Mouse (Mus musculus) myocyte (in vitro differentiated cells): ENCODE data around the gene Slc25a40. TPM values are rescaled to one million over a fixed set of nuclear protein-coding genes. Genes with fewer than 3 reads are reported as not detected.

Experiments used
- H3K27me3 ChIP-seq: one replicate; pipeline ENCODE4 v1.6.1; 2011; ENCODE audit not compliant: control insufficient read depth, insufficient read depth, insufficient read length
- H3K36me3 ChIP-seq: one replicate; pipeline ENCODE4 v1.6.1; 2011; ENCODE audit not compliant: control insufficient read depth, insufficient read depth
- H3K4me2 ChIP-seq: one replicate; pipeline ENCODE4 v1.6.1; 2011; ENCODE audit warnings: low read depth, control low read depth
- H3K4me3 ChIP-seq: one replicate; pipeline ENCODE4 v1.5.1; 2011; ENCODE audit warnings: mild to moderate bottlenecking, control low read depth, moderate library complexity
- H3K79me2 ChIP-seq: one replicate; pipeline ENCODE4 v1.6.1; 2011; ENCODE audit not compliant: control insufficient read depth, insufficient read depth
- H3ac ChIP-seq: one replicate; pipeline ENCODE4 v1.6.1; 2011; ENCODE audit not compliant: control insufficient read depth, insufficient read length
- CEBPB ChIP-seq: IDR thresholded peaks from 2 replicates; pipeline ENCODE4 v1.6.1; 2011; ENCODE audit warnings: mild to moderate bottlenecking, moderate library complexity; ENCODE audit not compliant: poor library complexity, insufficient read depth, severe bottlenecking
- E2F4 ChIP-seq: IDR thresholded peaks from one replicate; pipeline ENCODE4 v1.6.1; 2011; ENCODE audit warnings: mild to moderate bottlenecking, control low read depth, moderate library complexity; ENCODE audit not compliant: insufficient read depth
- MAX ChIP-seq: IDR thresholded peaks from one replicate; pipeline ENCODE4 v1.6.1; 2011; ENCODE audit warnings: low read depth, mild to moderate bottlenecking, control low read depth
- MYOD1 ChIP-seq, 3 experiments: IDR thresholded peaks; one replicate each; pipeline ENCODE4 v1.6.1; 2011; ENCODE audit warnings: control low read depth in 2 of 3, low read depth in 2 of 3, mild to moderate bottlenecking in 2 of 3, moderate library complexity in 1 of 3; ENCODE audit not compliant: insufficient read length in 2 of 3, control insufficient read depth in 1 of 3
- MYOG ChIP-seq, 3 experiments: IDR thresholded peaks; one replicate each; pipeline ENCODE4 v1.6.1; 2011; ENCODE audit warnings: control low read depth in 2 of 3, low read depth in 2 of 3, mild to moderate bottlenecking in 2 of 3; ENCODE audit not compliant: insufficient read length in 2 of 3, control insufficient read depth in 1 of 3, insufficient read depth in 1 of 3
- POLR2A ChIP-seq: IDR thresholded peaks from one replicate; pipeline ENCODE4 v1.6.1; 2011; ENCODE audit warnings: low read depth, mild to moderate bottlenecking, control low read depth, moderate library complexity; ENCODE audit not compliant: insufficient read length
- POLR2AphosphoS2 ChIP-seq: IDR thresholded peaks from one replicate; pipeline ENCODE4 v1.6.1; 2011; ENCODE audit warnings: low read depth, control low read depth; ENCODE audit not compliant: insufficient read length
- REST ChIP-seq: IDR thresholded peaks from one replicate; pipeline ENCODE4 v1.6.1; 2011; ENCODE audit warnings: mild to moderate bottlenecking, control low read depth, moderate library complexity; ENCODE audit not compliant: insufficient read depth, insufficient read length
- SRF ChIP-seq: IDR thresholded peaks from one replicate; pipeline ENCODE4 v1.6.1; 2011; ENCODE audit warnings: low read depth; ENCODE audit not compliant: control insufficient read depth, insufficient read length
- TCF12 ChIP-seq: IDR thresholded peaks from one replicate; pipeline ENCODE4 v1.6.1; 2011; ENCODE audit warnings: mild to moderate bottlenecking, control low read depth; ENCODE audit not compliant: poor library complexity, insufficient read depth, severe bottlenecking
- TCF3 ChIP-seq: IDR thresholded peaks from one replicate; pipeline ENCODE4 v1.6.1; 2011; ENCODE audit warnings: low read depth, control low read depth; ENCODE audit not compliant: insufficient read length
- USF1 ChIP-seq: IDR thresholded peaks from one replicate; pipeline ENCODE4 v1.6.1; 2011; ENCODE audit warnings: low read depth, mild to moderate bottlenecking, control low read depth, moderate library complexity
- polyA plus RNA-seq: library from polyadenylated mRNA; unstranded; fragments of >200 nt; fragmentation: generic; extraction: Trizol; gene quantifications from one replicate; pipeline ENCODE4 v1.2.1, GENCODE M21; 2012; ENCODE audit warnings: missing spikeins

Slc25a40 gene
- polyA plus RNA-seq, 1 experiment: 4.5 TPM

DNA sequence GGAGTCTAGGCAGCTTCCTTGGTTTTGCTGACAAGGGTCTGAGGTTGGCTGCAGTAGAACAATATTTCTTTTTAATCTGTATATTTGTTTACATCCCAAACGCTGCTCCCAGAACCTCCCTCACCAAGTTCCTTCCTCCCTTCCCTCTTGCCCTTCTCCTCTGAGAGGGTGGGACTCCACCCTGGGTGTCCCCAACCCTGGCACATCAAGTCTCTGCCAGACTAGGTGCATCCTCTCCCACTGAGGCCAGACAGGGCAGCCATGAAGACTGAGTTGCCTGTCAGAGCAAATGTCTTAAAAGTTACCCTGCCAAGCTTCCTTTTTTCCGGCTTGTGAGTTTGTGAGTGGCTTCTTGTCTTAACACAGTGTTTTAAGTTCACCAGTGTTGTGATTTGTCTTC lies 16.4 kb downstream of the Slc25a40 start:
- Histone ChIP-seq H3K79me2 (no peaks in the 10 kb centered on the region), H3K4me3 (no peak overlapping the region), H3K4me2 (no peak overlapping the region), H3K27me3 (no peaks in the 10 kb centered on the region), H3K36me3 (peaks cover 11% of the 10 kb centered on the region), H3ac (no peak overlapping the region)
- no peak for TF ChIP-seq E2F4
- no peak for TF ChIP-seq USF1
- no peak for TF ChIP-seq MYOD1 (IDR thresholded peaks at IDR 0.05; ENCODE audit: control insufficient read depth in 1 of 3, insufficient read length in 2 of 3, low read depth in 2 of 3)
- no peak for TF ChIP-seq TCF12
- TF ChIP-seq TCF3: no peak
- no peak for TF ChIP-seq POLR2AphosphoS2
- no peak for TF ChIP-seq CEBPB

DNA sequence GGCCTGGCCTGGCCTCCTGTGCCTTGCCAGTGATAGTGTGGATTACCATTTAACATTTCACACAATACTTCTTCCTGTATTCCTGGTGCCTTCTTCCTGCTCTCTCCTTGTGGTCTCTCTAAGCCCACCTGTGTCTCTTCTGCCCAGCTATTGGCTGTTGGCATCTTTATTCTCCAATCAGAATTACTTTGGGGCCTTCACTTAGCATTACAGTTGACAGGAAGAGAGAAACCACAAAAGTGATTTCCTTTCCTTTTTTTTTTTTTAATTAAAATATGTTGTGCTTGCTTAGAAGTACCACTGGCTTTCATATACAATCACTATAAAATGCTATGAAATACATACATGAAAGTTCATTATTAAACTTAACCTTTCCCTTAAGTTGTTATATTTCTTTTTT lies 32.9 kb downstream of the Slc25a40 start:
- no peak overlapping the region for H3ac ChIP-seq
- no peaks in the 10 kb centered on the region for H3K79me2 ChIP-seq
- TF ChIP-seq MYOD1 (IDR thresholded peaks at IDR 0.05; ENCODE audit: control insufficient read depth in 1 of 3, insufficient read length in 2 of 3, low read depth in 2 of 3) (no peak), POLR2AphosphoS2 (no peak), MAX (no peak), TCF12 (no peak), MYOG (IDR thresholded peaks at IDR 0.05; ENCODE audit: control insufficient read depth in 1 of 3, insufficient read depth in 1 of 3, insufficient read length in 2 of 3, low read depth in 2 of 3) (no peak), REST (no peak), POLR2A (no peak), CEBPB (no peak), E2F4 (no peak), SRF (no peak)
- no peaks in the 10 kb centered on the region for H3K27me3 ChIP-seq
- no peaks in the 10 kb centered on the region for H3K36me3 ChIP-seq
- no peak overlapping the region for H3K4me2 ChIP-seq
- H3K4me3 ChIP-seq: no peak overlapping the region

DNA sequence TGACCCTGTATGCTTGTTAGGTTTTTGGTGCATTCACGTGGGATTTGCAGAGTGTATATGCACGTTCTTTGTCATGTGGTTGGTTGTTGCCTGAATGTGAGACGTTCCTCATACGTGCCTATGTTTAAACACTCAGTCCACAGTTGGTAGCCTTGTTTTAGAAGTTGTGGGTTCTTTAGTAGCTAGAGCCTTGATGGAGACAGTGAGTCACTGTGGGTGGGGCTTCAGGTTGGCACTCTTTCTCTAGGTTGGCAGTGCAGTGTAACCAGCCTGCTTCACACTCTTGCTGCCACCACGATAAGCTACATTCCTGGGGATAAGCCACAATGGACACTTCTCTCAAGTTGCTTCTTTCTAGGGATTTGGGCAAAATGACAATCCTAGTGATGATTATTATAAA lies 33.9 kb downstream of the Slc25a40 start:
- no peaks in the 10 kb centered on the region for H3K27me3 ChIP-seq
- no peaks in the 10 kb centered on the region for H3K79me2 ChIP-seq
- H3K36me3 ChIP-seq: no peaks in the 10 kb centered on the region
- no peak overlapping the region for H3K4me2 ChIP-seq
- no peak overlapping the region for H3K4me3 ChIP-seq
- TF ChIP-seq MAX (no peak), POLR2A (no peak), CEBPB (no peak), TCF3 (no peak), POLR2AphosphoS2 (no peak), MYOG (IDR thresholded peaks at IDR 0.05; ENCODE audit: control insufficient read depth in 1 of 3, insufficient read depth in 1 of 3, insufficient read length in 2 of 3, low read depth in 2 of 3) (no peak), MYOD1 (IDR thresholded peaks at IDR 0.05; ENCODE audit: control insufficient read depth in 1 of 3, insufficient read length in 2 of 3, low read depth in 2 of 3) (no peak), SRF (no peak), REST (no peak), USF1 (no peak), TCF12 (no peak), E2F4 (no peak)
- no peak overlapping the region for H3ac ChIP-seq

GRCm38 (mm10) chr5:8487989-8488700 lies 65.5 kb downstream of the Slc25a40 start:
- Histone ChIP-seq H3K4me2 (no peak overlapping the region), H3ac (no peak overlapping the region), H3K27me3 (no peaks in the 10 kb centered on the region), H3K36me3 (no peaks in the 10 kb centered on the region), H3K79me2 (no peaks in the 10 kb centered on the region), H3K4me3 (no peak overlapping the region)
- no peak for TF ChIP-seq MYOG (IDR thresholded peaks at IDR 0.05; ENCODE audit: control insufficient read depth in 1 of 3, insufficient read depth in 1 of 3, insufficient read length in 2 of 3, low read depth in 2 of 3)
- TF ChIP-seq POLR2A: no peak
- TF ChIP-seq USF1: no peak
- TF ChIP-seq TCF12: no peak
- TF ChIP-seq E2F4: no peak
- no peak for TF ChIP-seq CEBPB
- no peak for TF ChIP-seq REST
- TF ChIP-seq SRF: no peak
- no peak for TF ChIP-seq POLR2AphosphoS2
- TF ChIP-seq TCF3: no peak
- TF ChIP-seq MYOD1 (IDR thresholded peaks at IDR 0.05; ENCODE audit: control insufficient read depth in 1 of 3, insufficient read length in 2 of 3, low read depth in 2 of 3): no peak
- TF ChIP-seq MAX: no peak

DNA sequence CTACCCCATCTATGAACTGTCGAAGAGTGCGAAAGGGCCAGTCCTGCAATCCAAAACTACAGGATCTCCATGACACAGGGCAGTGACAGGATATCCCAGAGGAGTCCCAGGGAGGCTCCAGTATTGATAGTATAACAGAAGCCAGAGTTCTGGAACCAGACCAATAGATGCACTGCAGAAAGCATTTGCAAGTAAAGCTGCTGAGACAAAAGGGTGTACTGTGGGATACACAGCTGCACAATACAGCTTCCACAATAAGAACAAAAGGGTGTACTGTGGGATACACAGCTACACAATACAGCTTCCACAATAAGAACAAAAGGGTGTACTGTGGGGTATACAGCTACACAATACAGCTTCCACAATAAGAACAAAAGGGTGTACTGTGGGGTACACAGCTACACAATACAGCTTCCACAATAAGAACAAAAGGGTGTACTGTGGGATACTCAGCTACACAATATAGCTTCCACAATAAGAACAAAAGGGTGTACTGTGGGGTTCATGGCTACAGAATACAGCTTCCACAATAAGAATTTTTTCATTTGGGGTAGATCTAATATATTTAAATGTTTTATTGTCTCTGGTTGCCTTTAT lies 66.1 kb downstream of the Slc25a40 start:
- no peak for TF ChIP-seq POLR2AphosphoS2
- no peak for TF ChIP-seq POLR2A
- TF ChIP-seq REST: no peak
- no peak for TF ChIP-seq USF1
- TF ChIP-seq SRF: no peak
- no peak for TF ChIP-seq CEBPB
- TF ChIP-seq TCF12: no peak
- no peaks in the 10 kb centered on the region for H3K27me3 ChIP-seq
- no peaks in the 10 kb centered on the region for H3K79me2 ChIP-seq
- H3K4me3 ChIP-seq: no peak overlapping the region
- no peaks in the 10 kb centered on the region for H3K36me3 ChIP-seq
- H3ac ChIP-seq: no peak overlapping the region
- H3K4me2 ChIP-seq: no peak overlapping the region
